Mouse (Mus musculus): ENCODE measurements around the gene Clstn2. TPM values are rescaled to one million over a fixed set of nuclear protein-coding genes. Genes with fewer than 3 reads are reported as not detected.

The Clstn2 gene
- total and polyA plus RNA-seq, 3 experiments, result not detected

DNA sequence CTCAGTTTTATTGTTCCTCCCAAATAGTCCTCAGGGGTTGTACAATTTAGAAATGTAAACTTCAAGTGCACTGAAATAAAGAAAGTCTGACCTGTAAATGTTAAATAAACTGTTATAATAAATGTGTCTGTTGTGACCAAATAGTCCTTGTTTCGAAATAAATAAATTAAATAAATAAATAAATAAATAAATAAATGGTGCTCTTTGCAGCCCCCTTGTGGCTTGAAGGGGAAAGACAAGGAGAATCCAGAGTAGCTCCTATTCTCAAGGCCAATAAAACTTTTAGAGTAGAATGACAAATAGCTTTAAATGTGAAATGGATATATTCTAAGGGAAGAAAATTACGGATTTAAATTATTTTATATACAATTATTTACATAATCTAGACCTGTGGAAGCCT lies 2.3 kb downstream of the Clstn2 start:
- Histone ChIP-seq H3K36me3 (replicated peaks in 1 of 2; ENCODE audit: control insufficient read depth in 1 of 2, insufficient read depth in 1 of 2, low read length in 1 of 2) (no peaks in the 10 kb centered on the region), H3K79me2 (replicated peaks; ENCODE audit: control insufficient read depth, extremely low read depth, insufficient read depth, poor library complexity, severe bottlenecking) (no peaks in the 10 kb centered on the region), H3K27me3 (replicated peaks) (no peaks in the 10 kb centered on the region), H3K4me2 (ENCODE audit: insufficient read depth, low read depth, poor library complexity, severe bottlenecking) (no peak overlapping the region), H3K4me1 (ENCODE audit: control insufficient read depth in 1 of 2, insufficient read depth in 2 of 2) (no peaks in the 10 kb centered on the region), H3K9me3 (replicated peaks; ENCODE audit: low read length) (peaks cover 80% of the 10 kb centered on the region), H3K27ac (ENCODE audit: insufficient read depth, low read depth) (no peak overlapping the region), H3K4me3 (replicated peaks in 1 of 3; ENCODE audit: low read depth in 2 of 3, low read length in 2 of 3, poor library complexity in 1 of 3) (no peak overlapping the region), H3K9ac (ENCODE audit: insufficient read depth, low read depth) (no peak overlapping the region)
- TF ChIP-seq USF1 (IDR thresholded peaks at IDR 0.05; ENCODE audit: low read depth, low read length) (no peak), NELFE (IDR thresholded peaks at IDR 0.05; ENCODE audit: low read depth, low read length) (no peak), NRF1 (IDR thresholded peaks at IDR 0.05; ENCODE audit: low read depth, low read length) (no peak), E2F4 (IDR thresholded peaks at IDR 0.05; ENCODE audit: insufficient replicate concordance, low read depth, low read length) (no peak), ETS1 (conservative IDR thresholded peaks at IDR 0.05; ENCODE audit: low read depth, low read length) (no peak), RAD21 (IDR thresholded peaks at IDR 0.05; ENCODE audit: low read depth, low read length) (no peak), MYC (IDR thresholded peaks at IDR 0.05; ENCODE audit: low read depth, low read length) (no peak)
- no peak for DNase-seq (ENCODE audit: extremely low read depth)
- in situ Hi-C loops (cut with MboI; ENCODE audit: low pct_ligation_motif_present, low pct_unique_long_range_greater_than_20kb, low sequenced_read_pairs), result no loop called here
- dilution Hi-C loops (cut with MboI; ENCODE audit: extremely low pct_ligation_motif_present, extremely low pct_unique_long_range_greater_than_20kb, low sequenced_read_pairs), result no loop called here

DNA sequence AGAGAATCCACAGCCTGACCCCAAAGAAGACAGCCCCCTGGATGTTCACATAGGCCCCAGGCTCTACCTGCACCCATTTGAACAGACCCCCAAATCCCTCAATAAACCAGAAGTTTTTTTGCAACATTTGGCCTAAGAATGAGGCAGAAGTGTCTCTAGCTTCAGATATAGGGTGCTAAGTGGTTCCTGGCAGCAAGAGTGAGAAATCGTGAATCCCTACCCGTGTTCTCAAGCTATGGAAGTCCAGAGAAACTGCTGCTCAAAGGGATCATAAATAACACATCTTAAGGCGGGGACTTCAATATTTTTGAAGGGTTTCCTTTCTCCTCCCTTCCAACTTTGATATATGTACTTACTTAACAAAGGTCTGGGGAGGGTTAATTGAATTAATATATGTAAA lies 7.4 kb downstream of the Clstn2 start:
- no peaks in the 10 kb centered on the region for H3K4me1 ChIP-seq (ENCODE audit: control insufficient read depth in 1 of 2, insufficient read depth in 2 of 2)
- TF ChIP-seq TCF12 (IDR thresholded peaks at IDR 0.05; ENCODE audit: low read depth, low read length) (no peak), UBTF (IDR thresholded peaks at IDR 0.05; ENCODE audit: low read depth, low read length) (no peak), ZC3H11A (IDR thresholded peaks at IDR 0.05; ENCODE audit: low read depth, low read length) (no peak), USF1 (IDR thresholded peaks at IDR 0.05; ENCODE audit: low read depth, low read length) (no peak), TBP (conservative IDR thresholded peaks at IDR 0.05; ENCODE audit: low read depth, low read length) (no peak)
- H3K9me3 ChIP-seq (replicated peaks; ENCODE audit: low read length), result peaks cover 79% of the 10 kb centered on the region
- H3K79me2 ChIP-seq (replicated peaks; ENCODE audit: control insufficient read depth, extremely low read depth, insufficient read depth, poor library complexity, severe bottlenecking), result no peaks in the 10 kb centered on the region
- H3K4me3 ChIP-seq (replicated peaks in 1 of 3; ENCODE audit: low read depth in 2 of 3, low read length in 2 of 3, poor library complexity in 1 of 3), result no peak overlapping the region
- in situ Hi-C loops (cut with MboI; ENCODE audit: low pct_ligation_motif_present, low pct_unique_long_range_greater_than_20kb, low sequenced_read_pairs) (no loop called here), dilution Hi-C loops (cut with MboI; ENCODE audit: extremely low pct_ligation_motif_present, extremely low pct_unique_long_range_greater_than_20kb, low sequenced_read_pairs) (no loop called here)
- DNase-seq (ENCODE audit: extremely low read depth), result no peak
- H3K9ac ChIP-seq (ENCODE audit: insufficient read depth, low read depth), result no peak overlapping the region
- no peaks in the 10 kb centered on the region for H3K36me3 ChIP-seq (replicated peaks in 1 of 2; ENCODE audit: control insufficient read depth in 1 of 2, insufficient read depth in 1 of 2, low read length in 1 of 2)
- H3K27ac ChIP-seq (ENCODE audit: insufficient read depth, low read depth), result no peak overlapping the region
- no peak overlapping the region for H3K4me2 ChIP-seq (ENCODE audit: insufficient read depth, low read depth, poor library complexity, severe bottlenecking)
- no peaks in the 10 kb centered on the region for H3K27me3 ChIP-seq (replicated peaks)

GRCm38 (mm10) chr9:98023069-98023468 lies 9.9 kb downstream of the Clstn2 start:
- in situ Hi-C loops (cut with MboI; ENCODE audit: low pct_ligation_motif_present, low pct_unique_long_range_greater_than_20kb, low sequenced_read_pairs), result no loop called here
- TF ChIP-seq CTCF (conservative IDR thresholded peaks at IDR 0.05 in 1 of 2, IDR thresholded peaks at IDR 0.05 in 1 of 2; ENCODE audit: low read depth in 2 of 2, low read length in 2 of 2), result no peak
- Histone ChIP-seq H3K36me3 (replicated peaks in 1 of 2; ENCODE audit: control insufficient read depth in 1 of 2, insufficient read depth in 1 of 2, low read length in 1 of 2) (no peaks in the 10 kb centered on the region), H3K9me3 (replicated peaks; ENCODE audit: low read length) (peaks cover 73% of the 10 kb centered on the region), H3K79me2 (replicated peaks; ENCODE audit: control insufficient read depth, extremely low read depth, insufficient read depth, poor library complexity, severe bottlenecking) (no peaks in the 10 kb centered on the region), H3K4me2 (ENCODE audit: insufficient read depth, low read depth, poor library complexity, severe bottlenecking) (no peak overlapping the region), H3K4me3 (replicated peaks in 1 of 3; ENCODE audit: low read depth in 2 of 3, low read length in 2 of 3, poor library complexity in 1 of 3) (no peak overlapping the region), H3K9ac (ENCODE audit: insufficient read depth, low read depth) (no peak overlapping the region), H3K27ac (ENCODE audit: insufficient read depth, low read depth) (no peak overlapping the region), H3K4me1 (ENCODE audit: control insufficient read depth in 1 of 2, insufficient read depth in 2 of 2) (no peaks in the 10 kb centered on the region), H3K27me3 (replicated peaks) (no peaks in the 10 kb centered on the region)
- dilution Hi-C loops (cut with MboI; ENCODE audit: extremely low pct_ligation_motif_present, extremely low pct_unique_long_range_greater_than_20kb, low sequenced_read_pairs), result no loop called here
- no peak for DNase-seq (ENCODE audit: extremely low read depth)

Data from CH12.LX (cell line).